Mouse (Mus musculus): Measurements from ENCODE around the gene Slc25a4. TPM values are rescaled to one million over a fixed set of nuclear protein-coding genes. Genes with fewer than 3 reads are reported as not detected.
"Not testable (repeated sequence)": the region's sequence is repeated elsewhere in the genome, so short reads cannot be mapped to it uniquely, and the experiment has no call there.

The Slc25a4 gene
- polyA plus RNA-seq, 1 experiment, result 660 TPM

GRCm38 (mm10) chr8:46234736-46235135, 23.7 kb upstream of the Slc25a4 start:
- no peaks in the 10 kb centered on the region for H3K4me1 ChIP-seq (ENCODE audit: control insufficient read depth, insufficient read depth, low read length)
- H3K4me3 ChIP-seq (ENCODE audit: insufficient read depth, low read length), result no peak overlapping the region
- TF ChIP-seq CTCF (IDR thresholded peaks at IDR 0.05; ENCODE audit: extremely low read depth, insufficient read depth, low read length) (no peak), POLR2A (IDR thresholded peaks at IDR 0.05; ENCODE audit: extremely low read depth, insufficient read depth, low read length) (no peak)

GRCm38 (mm10) chr8:46232798-46233197, 21.7 kb upstream of the Slc25a4 start:
- TF ChIP-seq CTCF (IDR thresholded peaks at IDR 0.05; ENCODE audit: extremely low read depth, insufficient read depth, low read length), result no peak
- no peak for TF ChIP-seq POLR2A (IDR thresholded peaks at IDR 0.05; ENCODE audit: extremely low read depth, insufficient read depth, low read length)
- no peaks in the 10 kb centered on the region for H3K4me1 ChIP-seq (ENCODE audit: control insufficient read depth, insufficient read depth, low read length)
- no peak overlapping the region for H3K4me3 ChIP-seq (ENCODE audit: insufficient read depth, low read length)
- H3K27ac ChIP-seq (ENCODE audit: insufficient read depth, low read length), result no peak overlapping the region

More at GRCm38 (mm10) chr8:46234736-46235135, 23.7 kb upstream of the Slc25a4 start:
- no peak overlapping the region for H3K27ac ChIP-seq (ENCODE audit: insufficient read depth, low read length)

DNA sequence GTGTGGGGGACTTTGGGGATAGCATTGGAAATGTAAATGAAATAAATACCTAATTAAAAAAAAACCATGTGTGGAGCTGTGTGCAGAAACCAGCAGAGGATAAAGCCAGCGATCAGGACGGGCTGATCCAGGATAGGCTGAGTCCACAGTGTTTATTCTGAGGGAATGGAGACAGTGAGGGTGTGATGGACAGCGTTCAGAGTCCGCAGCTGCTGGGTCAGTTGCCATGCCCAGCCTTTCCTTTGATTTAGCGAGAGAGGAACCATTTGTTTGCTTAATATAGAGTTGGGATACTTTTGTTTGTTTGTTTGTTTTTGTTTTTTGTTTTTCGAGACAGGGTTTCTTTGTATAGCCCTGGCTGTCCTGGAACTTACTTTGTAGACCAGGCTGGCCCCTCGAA, 20.9 kb upstream of the Slc25a4 start:
- not testable (repeated sequence) for H3K27ac ChIP-seq (ENCODE audit: insufficient read depth, low read length); H3K4me1 ChIP-seq (ENCODE audit: control insufficient read depth, insufficient read depth, low read length); H3K4me3 ChIP-seq (ENCODE audit: insufficient read depth, low read length)

- Histone ChIP-seq H3K4me1 (ENCODE audit: control insufficient read depth, insufficient read depth, low read length) (no peaks in the 10 kb centered on the region), H3K27ac (ENCODE audit: insufficient read depth, low read length) (no peak overlapping the region), H3K4me3 (ENCODE audit: insufficient read depth, low read length) (no peak overlapping the region)
- no peak for TF ChIP-seq CTCF (IDR thresholded peaks at IDR 0.05; ENCODE audit: extremely low read depth, insufficient read depth, low read length)
- TF ChIP-seq POLR2A (IDR thresholded peaks at IDR 0.05; ENCODE audit: extremely low read depth, insufficient read depth, low read length), result no peak
Observed at GRCm38 (mm10) chr8:46226622-46227021, 15.5 kb upstream of the Slc25a4 start.

DNA sequence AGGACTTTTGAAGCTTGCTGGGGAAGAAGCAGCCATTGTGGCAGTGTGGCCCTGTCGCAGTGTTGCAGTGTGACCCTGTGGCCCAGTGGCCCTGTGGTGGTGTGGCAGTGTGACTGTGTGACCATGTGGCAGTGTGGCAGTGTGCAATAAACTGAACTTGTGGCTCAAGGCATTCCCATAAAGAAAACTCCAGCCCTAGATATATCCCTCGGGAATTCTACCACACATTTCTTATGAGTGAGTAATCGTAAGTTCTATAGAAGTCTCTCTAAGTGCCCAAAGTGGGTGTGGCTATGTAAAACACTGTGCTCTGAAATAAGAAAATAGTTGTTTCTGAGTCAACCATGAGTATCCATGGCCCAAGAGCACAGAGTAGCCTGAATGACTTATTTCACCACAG, 14.4 kb upstream of the Slc25a4 start:
- H3K27ac ChIP-seq (ENCODE audit: insufficient read depth, low read length), result no peak overlapping the region
- no peaks in the 10 kb centered on the region for H3K4me1 ChIP-seq (ENCODE audit: control insufficient read depth, insufficient read depth, low read length)
- H3K4me3 ChIP-seq (ENCODE audit: insufficient read depth, low read length), result no peak overlapping the region
- TF ChIP-seq CTCF (IDR thresholded peaks at IDR 0.05; ENCODE audit: extremely low read depth, insufficient read depth, low read length), result no peak

- no peak overlapping the region for H3K27ac ChIP-seq (ENCODE audit: insufficient read depth, low read length)
- no peak overlapping the region for H3K4me3 ChIP-seq (ENCODE audit: insufficient read depth, low read length)
- no peak for TF ChIP-seq CTCF (IDR thresholded peaks at IDR 0.05; ENCODE audit: extremely low read depth, insufficient read depth, low read length)
- no peak for TF ChIP-seq POLR2A (IDR thresholded peaks at IDR 0.05; ENCODE audit: extremely low read depth, insufficient read depth, low read length)
- no peaks in the 10 kb centered on the region; the same call in 1 of the 2 replicates for H3K4me1 ChIP-seq (ENCODE audit: control insufficient read depth, insufficient read depth, low read length)
Observed at GRCm38 (mm10) chr8:46220566-46220965, 9.5 kb upstream of the Slc25a4 start.

GRCm38 (mm10) chr8:46216838-46217237, 5.8 kb upstream of the Slc25a4 start:
- Histone ChIP-seq H3K4me1 (ENCODE audit: control insufficient read depth, insufficient read depth, low read length) (no peaks in the 10 kb centered on the region; the same call in 1 of the 2 replicates), H3K4me3 (ENCODE audit: insufficient read depth, low read length) (peak overlapping the region; percentile 46), H3K27ac (ENCODE audit: insufficient read depth, low read length) (no peak overlapping the region)
- peak; percentile 23; the same call in 1 of the 2 replicates for TF ChIP-seq POLR2A (IDR thresholded peaks at IDR 0.05; ENCODE audit: extremely low read depth, insufficient read depth, low read length)
- no peak for TF ChIP-seq CTCF (IDR thresholded peaks at IDR 0.05; ENCODE audit: extremely low read depth, insufficient read depth, low read length)

- Histone ChIP-seq H3K27ac (ENCODE audit: insufficient read depth, low read length) (no peak overlapping the region), H3K4me1 (ENCODE audit: control insufficient read depth, insufficient read depth, low read length) (no peaks in the 10 kb centered on the region; the same call in 1 of the 2 replicates), H3K4me3 (ENCODE audit: insufficient read depth, low read length) (no peak overlapping the region)
- TF ChIP-seq CTCF (IDR thresholded peaks at IDR 0.05; ENCODE audit: extremely low read depth, insufficient read depth, low read length) (no peak), POLR2A (IDR thresholded peaks at IDR 0.05; ENCODE audit: extremely low read depth, insufficient read depth, low read length) (no peak)
Observed at GRCm38 (mm10) chr8:46213971-46214480, 2.9 kb upstream of the Slc25a4 start.

GRCm38 (mm10) chr8:46212194-46212593, 1.1 kb upstream of the Slc25a4 start:
- Histone ChIP-seq H3K4me3 (ENCODE audit: insufficient read depth, low read length) (no peak overlapping the region), H3K27ac (ENCODE audit: insufficient read depth, low read length) (no peak overlapping the region), H3K4me1 (ENCODE audit: control insufficient read depth, insufficient read depth, low read length) (peaks cover 1% of the 10 kb centered on the region; the same call in 1 of the 2 replicates)
- TF ChIP-seq CTCF (IDR thresholded peaks at IDR 0.05; ENCODE audit: extremely low read depth, insufficient read depth, low read length) (no peak), POLR2A (IDR thresholded peaks at IDR 0.05; ENCODE audit: extremely low read depth, insufficient read depth, low read length) (no peak)

GRCm38 (mm10) chr8:46211611-46212071, 557 bp upstream of the Slc25a4 start:
- H3K27ac ChIP-seq (ENCODE audit: insufficient read depth, low read length), result peak overlapping the region; percentile 96
- H3K4me3 ChIP-seq (ENCODE audit: insufficient read depth, low read length), result peak overlapping the region; percentile 98
- no peak for TF ChIP-seq CTCF (IDR thresholded peaks at IDR 0.05; ENCODE audit: extremely low read depth, insufficient read depth, low read length)
- no peak for TF ChIP-seq POLR2A (IDR thresholded peaks at IDR 0.05; ENCODE audit: extremely low read depth, insufficient read depth, low read length)
- H3K4me1 ChIP-seq (ENCODE audit: control insufficient read depth, insufficient read depth, low read length), result peaks cover 1% of the 10 kb centered on the region; the same call in 1 of the 2 replicates
